Mouse (Mus musculus): Measurements from ENCODE around the gene Msrb2.

- TF ChIP-seq CTCF (IDR thresholded peaks at IDR 0.05; ENCODE audit: control insufficient read depth, insufficient read depth, insufficient read length) (no peak), FOSL1 (IDR thresholded peaks at IDR 0.05; ENCODE audit: insufficient read depth, low read length, poor library complexity, severe bottlenecking) (no peak), CEBPB (IDR thresholded peaks at IDR 0.05; ENCODE audit: low read depth) (no peak), MAX (IDR thresholded peaks at IDR 0.05) (no peak), USF1 (IDR thresholded peaks at IDR 0.05; ENCODE audit: low read depth) (no peak), MYOD1 (IDR thresholded peaks at IDR 0.05; ENCODE audit: control insufficient read depth, insufficient read length, low read depth) (no peak), MYOG (IDR thresholded peaks at IDR 0.05; ENCODE audit: control insufficient read depth, extremely low read depth, insufficient read length) (no peak)
These were observed 51.0 kb downstream of the Msrb2 start for GRCm38 (mm10) chr2:19422226-19422625.

Data from C2C12 (cell line).